Mouse (Mus musculus): ENCODE data around the gene Syt9. TPM values are rescaled to one million over a fixed set of nuclear protein-coding genes. Genes with fewer than 3 reads are reported as not detected.

Gene Syt9
- total RNA-seq, 2 experiments from 2014 or later: 1.8 to 2.8 TPM

- DNase-seq (ENCODE audit: low spot score in 2 of 2): no peak
Measured at GRCm38 (mm10) chr7:107536516-107536915, 166.0 kb downstream of the Syt9 start.

- no peak for DNase-seq (ENCODE audit: low spot score in 2 of 2)
Measured at GRCm38 (mm10) chr7:107540034-107540433, 169.5 kb downstream of the Syt9 start.

- DNase-seq (ENCODE audit: low spot score in 2 of 2): no peak
Measured at GRCm38 (mm10) chr7:107545011-107545410, 174.5 kb downstream of the Syt9 start.

GRCm38 (mm10) chr7:107547872-107548271 lies 177.3 kb downstream of the Syt9 start:
- DNase-seq (ENCODE audit: low spot score in 2 of 2): no peak

- no peak for DNase-seq (ENCODE audit: low spot score in 2 of 2)
Measured at GRCm38 (mm10) chr7:107553461-107553860, 182.9 kb downstream of the Syt9 start.

GRCm38 (mm10) chr7:107555906-107556305 lies 185.4 kb downstream of the Syt9 start:
- DNase-seq (ENCODE audit: low spot score in 2 of 2): no peak

- DNase-seq (ENCODE audit: low spot score in 2 of 2): no peak
Measured at GRCm38 (mm10) chr7:107560675-107561074, 190.1 kb downstream of the Syt9 start.

- no peak for DNase-seq (ENCODE audit: low spot score in 2 of 2)
Measured at GRCm38 (mm10) chr7:107561584-107561983, 191.1 kb downstream of the Syt9 start.

- no peak for DNase-seq (ENCODE audit: low spot score in 2 of 2)
Measured at GRCm38 (mm10) chr7:107563727-107564126, 193.2 kb downstream of the Syt9 start.

GRCm38 (mm10) chr7:107567261-107567671 lies 196.7 kb downstream of the Syt9 start, which contains the start of gene Olfml1:
Gene Olfml1 (plus strand): TSS chr7:107567446.
- no peak for DNase-seq (ENCODE audit: low spot score in 2 of 2)

- DNase-seq (ENCODE audit: low spot score in 2 of 2): no peak
Measured at GRCm38 (mm10) chr7:107567674-107568073, 197.1 kb downstream of the Syt9 start.

GRCm38 (mm10) chr7:107568971-107569370 lies 198.4 kb downstream of the Syt9 start:
- DNase-seq (ENCODE audit: low spot score in 2 of 2): no peak

GRCm38 (mm10) chr7:107573856-107574255 lies 203.3 kb downstream of the Syt9 start:
- no peak for DNase-seq (ENCODE audit: low spot score in 2 of 2)

GRCm38 (mm10) chr7:107574276-107574675 lies 203.7 kb downstream of the Syt9 start:
- no peak for DNase-seq (ENCODE audit: low spot score in 2 of 2)

GRCm38 (mm10) chr7:107592641-107593040 lies 222.1 kb downstream of the Syt9 start:
- DNase-seq (ENCODE audit: low spot score in 2 of 2): no peak

GRCm38 (mm10) chr7:107593904-107594303 lies 223.4 kb downstream of the Syt9 start:
- no peak for DNase-seq (ENCODE audit: low spot score in 2 of 2)

GRCm38 (mm10) chr7:107594325-107594856 lies 223.9 kb downstream of the Syt9 start:
- DNase-seq (ENCODE audit: low spot score in 2 of 2): peak; percentile 31 to 36

- DNase-seq (ENCODE audit: low spot score in 2 of 2): peak; percentile 92 to 96
Measured at GRCm38 (mm10) chr7:107594857-107595402, 224.4 kb downstream of the Syt9 start, which contains the start of gene Ppfibp2. Gene Ppfibp2 (plus strand): TSS chr7:107595207.

- peak in 1 of 2 experiments; percentile 27 for DNase-seq (ENCODE audit: low spot score in 2 of 2)
Measured at GRCm38 (mm10) chr7:107595426-107595825, 224.9 kb downstream of the Syt9 start.

GRCm38 (mm10) chr7:107596753-107597152 lies 226.2 kb downstream of the Syt9 start:
- DNase-seq (ENCODE audit: low spot score in 2 of 2): no peak

- DNase-seq (ENCODE audit: low spot score in 2 of 2): no peak
Measured at GRCm38 (mm10) chr7:107597956-107598355, 227.4 kb downstream of the Syt9 start.

All from adrenal gland, adult 18-20 months (tissue).